Mouse (Mus musculus): ENCODE data around the gene Cdh1.
A peak's percentile ranks its signal among the peaks of the same experiment; 100 is the strongest.

- TF ChIP-seq ZNF384 (IDR thresholded peaks at IDR 0.05; ENCODE audit: low read depth, low read length), result 0 out of 2 replicates have a peak, but pooled peaks have one; percentile 30
- TF ChIP-seq ZC3H11A (IDR thresholded peaks at IDR 0.05; ENCODE audit: borderline replicate concordance, low read depth, low read length), result no peak
- no peak for TF ChIP-seq HCFC1 (IDR thresholded peaks at IDR 0.05; ENCODE audit: borderline replicate concordance, insufficient read depth, low read length)
- TF ChIP-seq CHD2 (IDR thresholded peaks at IDR 0.05; ENCODE audit: low read depth, low read length), result no peak
These were observed 3.7 kb upstream of the Cdh1 start for GRCm38 (mm10) chr8:106599265-106599979.
